Mouse (Mus musculus) adrenal gland, adult 8-10 months (tissue): ENCODE measurements at regions not wholly inside any gene's neighbourhood (a gene's known extent, or its start where the extent isn't known, plus 50 kb on each side); places are given as distances from the start of the nearest gene placed in this dataset.

Experiments used
- DNase-seq: peaks from one replicate; pipeline ENCODE4 v3.0.0; 2022

- peak; percentile 54 for DNase-seq
Observed at GRCm38 (mm10) chr2:149467801-149468200, 62.9 kb downstream of the Cst10 start.

GRCm38 (mm10) chr2:149472411-149472810 lies 67.6 kb downstream of the Cst10 start:
- DNase-seq = peak; percentile 66

- peak; percentile 68 for DNase-seq
Observed at GRCm38 (mm10) chr2:149493280-149493988, 88.6 kb downstream of the Cst10 start.

DNA sequence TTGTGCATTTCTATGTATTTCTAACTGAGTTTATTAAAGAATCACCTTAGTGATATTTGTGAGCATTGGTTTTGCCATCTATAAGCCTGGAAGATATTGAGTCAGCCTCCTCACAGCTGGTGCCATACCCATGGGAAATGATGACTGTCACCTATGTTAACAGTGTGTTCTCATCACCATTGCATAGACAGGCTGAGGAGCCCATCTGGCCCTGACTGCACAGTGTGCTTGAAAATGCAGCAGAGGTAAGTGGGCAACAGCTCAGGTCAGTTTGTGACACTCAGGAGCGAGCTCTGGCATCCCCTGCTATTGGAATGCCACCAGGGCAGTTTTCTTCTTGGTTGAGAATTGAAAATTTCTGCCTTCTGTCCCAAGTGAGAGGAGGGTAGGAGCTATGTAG lies 108.0 kb downstream of the Cst10 start:
- no peak for DNase-seq

GRCm38 (mm10) chr2:149524424-149524823 lies 119.6 kb downstream of the Cst10 start:
- no peak for DNase-seq

- no peak for DNase-seq
Observed at GRCm38 (mm10) chr2:149542837-149543236, 138.0 kb downstream of the Cst10 start.

DNA sequence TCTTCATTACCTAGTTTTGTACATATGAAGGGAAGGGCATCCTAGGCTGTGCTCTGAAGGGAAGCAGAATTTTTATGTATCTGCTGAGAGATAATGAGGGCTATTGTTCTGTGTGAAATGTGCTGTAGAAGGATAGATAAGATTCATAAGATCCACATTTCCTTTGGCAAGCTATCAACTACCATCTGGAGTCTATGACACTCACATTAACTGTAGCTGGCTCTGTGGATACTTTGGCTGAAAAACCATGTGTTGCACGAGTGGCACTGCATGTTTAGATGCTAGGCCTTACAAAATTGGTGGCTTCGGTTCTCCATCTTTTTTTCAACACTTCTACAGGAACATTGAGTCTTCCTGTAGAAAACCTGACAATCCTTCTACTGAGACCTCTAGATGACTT lies 140.9 kb downstream of the Cst10 start:
- DNase-seq = no peak

DNA sequence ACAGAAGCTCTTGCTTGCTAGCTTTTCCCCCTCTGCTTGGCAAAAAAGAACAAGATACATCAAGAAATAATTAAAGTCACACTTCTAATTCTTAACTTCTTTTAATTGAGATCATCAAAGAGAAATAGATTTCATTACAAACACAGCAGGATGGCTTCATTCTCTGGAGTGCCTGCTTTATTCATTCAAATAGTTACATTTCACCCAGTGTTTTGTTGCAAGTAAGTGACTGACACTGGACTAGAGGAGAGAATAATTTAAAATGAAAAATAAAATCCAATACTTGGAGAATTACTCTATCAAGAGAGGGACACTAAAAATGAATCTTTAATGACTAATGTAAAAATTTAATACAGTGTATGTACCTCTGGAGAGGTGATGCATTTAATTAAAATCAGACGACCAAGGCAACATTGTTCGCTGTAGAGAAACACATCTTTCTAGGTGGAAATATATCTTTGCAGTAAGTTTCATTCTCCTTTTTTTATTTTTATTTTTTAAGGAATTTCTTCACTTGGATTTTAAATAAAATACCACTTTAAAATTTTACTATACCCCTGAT lies 141.9 kb downstream of the Cst10 start:
- DNase-seq = no peak

DNA sequence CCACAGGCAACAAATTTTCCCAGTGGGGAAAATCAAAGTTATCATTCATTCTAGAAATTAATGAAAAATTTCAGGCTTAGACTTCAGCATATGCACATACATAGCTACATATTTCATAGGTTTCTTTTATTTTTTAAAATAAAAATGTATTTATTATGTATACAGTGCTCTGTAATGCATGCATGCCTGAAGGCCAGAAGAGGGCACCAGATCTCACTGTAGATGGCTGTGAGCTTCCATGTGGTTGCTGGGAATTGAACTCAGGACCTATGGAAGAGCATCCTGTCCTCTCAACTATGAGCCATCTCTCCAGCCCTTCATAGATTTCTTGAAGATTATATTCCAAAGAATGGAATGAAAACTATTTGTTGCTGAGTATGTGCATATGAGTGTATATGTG lies 150.4 kb downstream of the Cst10 start:
- no peak for DNase-seq

DNA sequence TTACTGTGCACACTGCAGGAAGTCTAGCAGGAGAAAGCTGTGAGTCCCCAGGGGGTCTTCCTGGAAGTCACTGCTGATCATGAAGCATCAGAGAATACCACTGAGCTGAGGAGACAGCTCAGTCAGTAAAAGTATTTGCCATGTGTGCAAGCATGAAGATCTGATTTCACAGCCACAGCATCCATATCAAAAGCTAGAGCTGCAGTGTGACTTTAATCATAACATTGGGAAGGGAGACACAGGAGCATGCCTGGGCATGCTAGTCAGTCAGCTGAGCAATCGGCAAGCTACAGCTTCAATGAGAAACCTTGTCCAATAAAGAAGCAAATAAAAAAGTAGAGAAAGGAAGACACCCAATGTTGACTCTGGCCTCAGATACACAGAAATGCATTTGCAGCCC lies 168.9 kb downstream of the Cst10 start:
- DNase-seq = no peak

DNA sequence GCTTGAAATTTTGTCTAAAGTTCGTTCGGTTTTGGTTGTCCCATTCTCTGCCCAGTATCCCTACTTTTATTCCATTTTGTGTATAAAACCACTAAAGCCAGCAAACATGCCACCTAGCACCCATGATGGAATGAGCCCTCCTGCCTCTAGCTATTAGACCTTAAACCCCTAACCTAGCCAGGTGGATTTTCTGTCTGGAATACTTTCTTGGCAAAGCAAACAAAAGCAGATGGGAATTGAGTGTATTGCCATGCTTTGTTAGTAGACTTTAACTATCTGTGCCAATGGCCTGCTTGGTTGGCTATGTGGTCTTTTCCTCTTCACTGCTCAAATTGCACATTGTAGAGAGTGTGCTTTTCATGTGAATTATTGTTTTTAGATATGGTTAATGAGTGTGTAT lies 197.7 kb downstream of the Cst10 start:
- no peak for DNase-seq

GRCm38 (mm10) chr2:149613381-149613780 lies 208.5 kb downstream of the Cst10 start:
- DNase-seq = no peak

DNA sequence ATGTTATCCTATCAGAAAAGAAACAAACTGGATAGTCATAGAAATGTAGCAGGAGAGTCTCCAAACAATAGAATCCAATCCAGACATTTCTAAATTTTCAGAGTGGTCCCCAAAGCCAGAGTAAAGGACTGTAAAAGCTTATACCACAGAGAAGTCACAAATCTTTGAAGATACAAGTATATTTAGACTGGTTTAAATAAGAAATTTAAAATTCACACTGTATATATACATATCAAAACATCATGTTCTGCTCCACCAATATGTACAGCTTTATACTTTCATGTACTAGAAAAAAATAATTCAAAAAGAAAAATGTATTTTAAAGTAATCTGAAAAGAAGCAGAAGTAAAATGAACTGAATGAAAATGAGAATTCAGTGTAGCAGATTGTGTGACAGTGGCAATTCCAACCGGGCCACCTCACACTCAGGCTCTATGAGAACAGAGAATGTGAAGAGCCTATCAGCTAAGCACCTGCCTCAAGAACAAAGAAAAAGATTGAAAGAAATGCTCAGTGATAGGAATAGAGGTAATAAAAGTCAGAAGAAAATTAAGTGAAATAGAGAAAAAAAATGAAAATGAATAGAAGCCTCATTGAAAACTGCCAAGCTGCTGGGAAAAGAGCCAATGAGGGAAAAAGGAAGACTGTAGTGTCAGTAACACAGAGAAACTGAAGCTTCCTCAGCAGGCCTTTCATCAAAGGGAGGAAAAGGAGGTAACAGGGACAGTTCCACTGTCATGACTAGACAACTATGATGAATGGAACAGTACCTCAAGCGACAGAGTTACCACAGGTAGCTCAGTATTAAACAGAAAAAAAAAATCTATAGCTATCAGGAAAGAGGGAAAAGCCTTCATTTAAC lies 209.5 kb downstream of the Cst10 start:
- DNase-seq = no peak

GRCm38 (mm10) chr2:149625626-149626025 lies 203.4 kb upstream of the Syndig1 start:
- DNase-seq = peak; percentile 14

GRCm38 (mm10) chr2:149641207-149641606 lies 187.8 kb upstream of the Syndig1 start:
- no peak for DNase-seq

- no peak for DNase-seq
Observed at GRCm38 (mm10) chr2:149651829-149652228, 177.2 kb upstream of the Syndig1 start.

GRCm38 (mm10) chr2:149661086-149661485 lies 167.9 kb upstream of the Syndig1 start:
- no peak for DNase-seq

- DNase-seq = no peak
Observed at GRCm38 (mm10) chr2:149664377-149664776, 164.6 kb upstream of the Syndig1 start.

GRCm38 (mm10) chr2:149666412-149666811 lies 162.6 kb upstream of the Syndig1 start:
- no peak for DNase-seq

GRCm38 (mm10) chr2:149671870-149672269 lies 157.1 kb upstream of the Syndig1 start:
- DNase-seq = no peak

DNA sequence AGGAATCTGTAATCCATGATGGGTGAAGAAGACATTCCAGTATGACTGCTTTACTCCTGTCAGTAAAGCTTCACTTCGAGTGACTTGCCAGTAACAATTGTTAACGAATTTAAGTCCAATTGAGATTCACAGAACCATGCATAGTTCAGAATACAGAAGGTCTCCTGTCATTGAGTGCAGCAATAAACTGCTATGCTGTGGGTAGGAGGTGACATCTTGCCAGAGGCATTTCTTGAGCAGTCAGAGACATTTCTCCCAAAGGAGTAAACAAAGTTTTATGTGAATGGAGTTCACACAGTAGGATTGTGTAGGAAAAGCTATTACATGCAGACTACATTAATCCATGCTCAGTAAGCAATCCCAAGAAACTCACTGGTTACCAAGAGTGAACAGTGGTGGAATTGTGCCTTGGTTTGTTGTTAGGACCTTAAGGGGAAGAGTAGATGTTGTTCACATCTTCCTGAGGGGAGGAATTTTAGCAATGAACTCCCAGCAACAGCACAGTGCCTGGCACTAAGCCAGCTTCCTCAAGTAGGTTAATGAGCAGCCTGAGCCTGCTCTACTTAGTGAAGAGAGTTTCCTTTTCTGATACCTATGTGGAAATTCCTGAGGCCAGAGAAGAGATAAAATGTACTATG lies 149.1 kb upstream of the Syndig1 start:
- no peak for DNase-seq

DNA sequence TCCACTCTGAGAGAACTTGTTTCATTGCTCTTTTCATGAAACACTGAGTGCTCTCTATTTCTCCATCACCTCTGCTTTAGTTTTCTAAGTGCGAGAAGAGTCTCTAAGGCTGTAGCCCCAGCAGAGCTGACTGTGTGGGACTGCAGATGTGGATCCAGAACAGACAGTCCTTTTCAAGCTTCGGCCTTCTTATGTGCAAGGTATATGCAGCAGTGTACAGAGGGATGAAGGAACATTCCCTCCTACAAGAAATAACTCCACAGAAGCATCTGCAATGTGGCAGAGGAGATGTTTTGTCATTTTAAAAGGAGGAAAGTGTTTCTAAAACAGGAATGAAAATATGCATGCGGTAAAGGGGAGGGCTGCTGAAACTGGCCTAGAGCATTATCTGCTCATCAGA lies 106.7 kb upstream of the Syndig1 start:
- no peak for DNase-seq

GRCm38 (mm10) chr2:149724279-149724678 lies 104.7 kb upstream of the Syndig1 start:
- DNase-seq = no peak
